Mouse (Mus musculus): ENCODE results near the gene Gm1979.
"Not testable (repeated sequence)": the region's sequence is repeated elsewhere in the genome, so short reads cannot be mapped to it uniquely, and the experiment has no call there.

- TF ChIP-seq CTCF (IDR thresholded peaks at IDR 0.05; ENCODE audit: borderline replicate concordance, extremely low read depth, insufficient read depth, insufficient read length); POLR2A (IDR thresholded peaks at IDR 0.05; ENCODE audit: borderline replicate concordance, extremely low read depth, insufficient read depth, insufficient read length, poor library complexity, severe bottlenecking): not testable (repeated sequence)
Measured at GRCm38 (mm10) chr5:25972563-25972962, 32.0 kb downstream of the Gm1979 start, which contains the start of gene Gm21680.

Data from brain, embryonic 14.5 days (tissue).